8 mouse cellular contexts compared by ENCODE assay signal in the genomic region with DNA sequence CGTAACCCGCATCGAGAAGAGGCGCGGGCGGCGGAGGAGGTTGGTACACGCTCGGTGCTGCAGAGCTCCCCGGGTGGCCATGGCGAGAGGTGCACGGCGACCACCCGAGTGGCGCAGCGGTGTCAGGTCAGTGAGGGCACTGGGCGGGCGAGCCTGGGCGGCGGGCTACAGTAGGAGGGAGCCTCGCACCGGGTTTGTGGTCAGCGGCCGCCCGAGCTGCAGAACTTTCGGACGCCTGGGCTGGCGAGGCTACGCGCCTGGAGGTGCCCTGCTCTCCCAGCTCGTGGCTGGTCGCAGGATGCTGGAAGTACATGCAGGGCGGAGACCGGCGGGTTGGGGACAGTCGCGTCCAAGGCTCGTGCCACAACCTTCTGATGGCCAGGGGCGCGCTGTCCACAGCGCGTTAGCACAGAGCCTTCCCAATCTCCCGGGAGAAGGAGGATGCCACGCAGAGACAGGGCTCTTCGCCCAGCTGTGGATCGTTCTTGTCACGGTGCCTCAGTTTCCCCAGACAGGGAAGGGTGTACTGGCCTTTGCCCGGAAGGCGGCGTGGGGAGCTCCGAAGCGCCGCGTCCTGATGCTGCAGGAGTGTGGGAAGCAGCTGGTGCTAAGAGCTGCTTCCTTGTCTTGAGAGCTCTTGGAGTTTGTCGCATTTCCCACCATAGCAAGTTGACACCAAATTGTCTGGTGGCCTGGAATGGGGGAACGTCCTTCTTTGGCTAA. TPM values are rescaled to one million over a fixed set of nuclear protein-coding genes. Genes with fewer than 3 reads are reported as not detected.
A peak's percentile ranks its signal among the peaks of the same experiment; 100 is the strongest.
DNase-seq lines count a peak whose midpoint lies in the region; ATAC-seq lines count a peak whose summit lies in the region.

No protein-coding gene starts in this region.

- DNase-seq in layer of hippocampus, adult 18-20 months (ENCODE audit: low spot score in 2 of 2): peak; percentile 15 to 43
- no peak for DNase-seq in layer of hippocampus, postnatal 10 days (ENCODE audit: low spot score in 2 of 2)
- DNase-seq in NIH3T3 (ENCODE audit: low read depth): peak; percentile 37
- DNase-seq in forebrain, embryonic 10.5 days (ENCODE audit: extremely low spot score, low spot score): no peak
- no peak for DNase-seq in cerebellum, adult 9-10 months

- peak overlapping the region; percentile 82 for H3K27ac ChIP-seq in forebrain, embryonic 10.5 days
- 0 out of 2 replicates have a peak overlapping the region, but pooled peaks have one; percentile 11 for H3K27ac ChIP-seq in kidney, embryonic 16.5 days (ENCODE audit: low read length)

- no peaks in the 10 kb centered on the region for H3K9me3 ChIP-seq in forebrain, embryonic 10.5 days
- H3K9me3 ChIP-seq in kidney, embryonic 16.5 days (ENCODE audit: low read length): no peaks in the 10 kb centered on the region

- H3K4me3 ChIP-seq in forebrain, embryonic 10.5 days: peak overlapping the region; percentile 74
- peak overlapping the region; percentile 65 for H3K4me3 ChIP-seq in kidney, embryonic 16.5 days (ENCODE audit: low read length)

- WGBS in forebrain, embryonic 10.5 days: under 1% methylated on average over 56 of the region's 56 CpGs
- under 1% methylated on average over 56 of the region's 56 CpGs for WGBS in kidney, embryonic 16.5 days

- peak overlapping the region; percentile 98 for H3K4me2 ChIP-seq in kidney, embryonic 16.5 days (replicated peaks; ENCODE audit: low read depth, low read length)

- peak overlapping the region; percentile 75 for H3K9ac ChIP-seq in kidney, embryonic 16.5 days (replicated peaks; ENCODE audit: low read length)

- peaks cover 29% of the 10 kb centered on the region for H3K4me1 ChIP-seq in forebrain, embryonic 10.5 days
- peaks cover 8% of the 10 kb centered on the region for H3K4me1 ChIP-seq in kidney, embryonic 16.5 days (ENCODE audit: insufficient read depth, low read length)

- peak; percentile 87 for ATAC-seq in kidney, embryonic 16.5 days (ENCODE audit: low FRiP score, low TSS enrichment)
- peak; percentile 2; the same call in 1 of the 2 replicates for ATAC-seq in megakaryocyte-erythroid progenitor cell, adult 5-6 weeks (replicated peaks; ENCODE audit: low FRiP score, low TSS enrichment, poor library complexity, severe bottlenecking)
- no peak for ATAC-seq in inflammation-experienced regulatory T-cells, adult 6 months

- H3K27me3 ChIP-seq in forebrain, embryonic 10.5 days (ENCODE audit: poor library complexity, severe bottlenecking): peaks cover 51% of the 10 kb centered on the region
- peaks cover 15% of the 10 kb centered on the region for H3K27me3 ChIP-seq in kidney, embryonic 16.5 days (ENCODE audit: insufficient read depth, low read length)

- H3K36me3 ChIP-seq in forebrain, embryonic 10.5 days (replicated peaks): no peaks in the 10 kb centered on the region
- no peaks in the 10 kb centered on the region for H3K36me3 ChIP-seq in kidney, embryonic 16.5 days (ENCODE audit: insufficient read depth, low read length)

RNA-seq across cellular contexts. Expression of gene Mfap3l, which starts 0.5 kb away (rescaled TPM):
- 10 to 100 TPM; 46.6 to 50.4 TPM for total RNA-seq in layer of hippocampus, adult 18-20 months (2021)
- total RNA-seq in layer of hippocampus, postnatal 10 days (2021): 10 to 100 TPM; 42.6 to 43.6 TPM
- polyA plus RNA-seq in forebrain, embryonic 10.5 days (2016; fragmentation: Nextera tagmentation; extraction: Ambion mirVana): 0.90 and 0.96 TPM in 2 replicates
- polyA plus RNA-seq in kidney, embryonic 16.5 days (2015; fragmentation: Nextera tagmentation; extraction: Ambion mirVana): 6.5 and 6.8 TPM in 2 replicates
- 0.22 and 0.79 TPM in 2 replicates for total RNA-seq in megakaryocyte-erythroid progenitor cell, adult 5-6 weeks (2014; fragmentation: Nextera tagmentation)
- total RNA-seq in megakaryocyte-erythroid progenitor cell, adult 5-6 weeks (2017): 0.15 TPM in 1 of 2 replicates, not detected in the other
- polyA plus RNA-seq in inflammation-experienced regulatory T-cells, adult 6 months (2017; shearing (Covaris generic)): under 1 TPM in 1 of 3 experiments, not detected in 2; 0.15 TPM

Comparison
In these comparisons a context has a peak if more than half of its experiments do, and no peak if none do; other contexts are left out.
1. DNase-seq: peak in layer of hippocampus, adult 18-20 months (2 of 2) and NIH3T3 (single experiment); none in layer of hippocampus, postnatal 10 days (0 of 2), forebrain, embryonic 10.5 days (single experiment) and cerebellum, adult 9-10 months (single experiment).
2. RNA of gene Mfap3l, which starts 0.5 kb away (total RNA-seq): 46.6 to 50.4 TPM in layer of hippocampus, adult 18-20 months and 42.6 to 43.6 TPM in layer of hippocampus, postnatal 10 days; 0.15 to 0.79 TPM in megakaryocyte-erythroid progenitor cell, adult 5-6 weeks; every median in the first group is over 10 times any median in the second.